Mouse (Mus musculus): ENCODE measurements around the gene 4930590J08Rik. TPM values are rescaled to one million over a fixed set of nuclear protein-coding genes. Genes with fewer than 3 reads are reported as not detected.
A peak's percentile ranks its signal among the peaks of the same experiment; 100 is the strongest.

The 4930590J08Rik gene
- polyA plus RNA-seq, 1 experiment from 2014 or later: 0.35 TPM

GRCm38 (mm10) chr6:91883859-91884258 is 18.8 kb upstream of the 4930590J08Rik start:
- no peak for DNase-seq (ENCODE audit: low spot score)
- Histone ChIP-seq H3K9ac (replicated peaks; ENCODE audit: low read length) (no peak overlapping the region), H3K4me1 (ENCODE audit: control insufficient read depth, insufficient read depth, low read length) (no peaks in the 10 kb centered on the region), H3K4me2 (ENCODE audit: low read depth, low read length) (no peak overlapping the region), H3K27me3 (ENCODE audit: control insufficient read depth, insufficient read depth, low read length) (no peaks in the 10 kb centered on the region), H3K36me3 (replicated peaks; ENCODE audit: control insufficient read depth, insufficient read depth, low read depth, low read length) (peaks cover 14% of the 10 kb centered on the region), H3K9me3 (replicated peaks; ENCODE audit: control insufficient read depth, low read length) (no peaks in the 10 kb centered on the region), H3K27ac (replicated peaks; ENCODE audit: low read depth, low read length) (no peak overlapping the region), H3K4me3 (ENCODE audit: low read depth, low read length) (no peak overlapping the region)
- 89% methylated on average over 2 of the region's 2 CpGs for WGBS
- no peak for ATAC-seq (replicated peaks; ENCODE audit: insufficient number of reproducible peaks, low FRiP score, low TSS enrichment, low read depth)

- Histone ChIP-seq H3K9ac (replicated peaks; ENCODE audit: low read length) (no peak overlapping the region), H3K27ac (replicated peaks; ENCODE audit: low read depth, low read length) (no peak overlapping the region), H3K4me1 (ENCODE audit: control insufficient read depth, insufficient read depth, low read length) (no peaks in the 10 kb centered on the region), H3K4me2 (ENCODE audit: low read depth, low read length) (no peak overlapping the region), H3K4me3 (ENCODE audit: low read depth, low read length) (no peak overlapping the region), H3K36me3 (replicated peaks; ENCODE audit: control insufficient read depth, insufficient read depth, low read depth, low read length) (peaks cover 13% of the 10 kb centered on the region), H3K27me3 (ENCODE audit: control insufficient read depth, insufficient read depth, low read length) (no peaks in the 10 kb centered on the region), H3K9me3 (replicated peaks; ENCODE audit: control insufficient read depth, low read length) (no peaks in the 10 kb centered on the region)
- WGBS: 87% methylated on average over 3 of the region's 3 CpGs
- ATAC-seq (replicated peaks; ENCODE audit: insufficient number of reproducible peaks, low FRiP score, low TSS enrichment, low read depth) (no peak), DNase-seq (ENCODE audit: low spot score) (no peak)
These were observed 13.2 kb upstream of the 4930590J08Rik start for GRCm38 (mm10) chr6:91889255-91889906.

GRCm38 (mm10) chr6:91890615-91891014 is 12.0 kb upstream of the 4930590J08Rik start:
- no peaks in the 10 kb centered on the region for H3K4me1 ChIP-seq (ENCODE audit: control insufficient read depth, insufficient read depth, low read length)
- peaks cover 16% of the 10 kb centered on the region for H3K36me3 ChIP-seq (replicated peaks; ENCODE audit: control insufficient read depth, insufficient read depth, low read depth, low read length)
- no peak overlapping the region for H3K27ac ChIP-seq (replicated peaks; ENCODE audit: low read depth, low read length)
- no peak overlapping the region for H3K4me3 ChIP-seq (ENCODE audit: low read depth, low read length)
- no peak overlapping the region for H3K4me2 ChIP-seq (ENCODE audit: low read depth, low read length)
- H3K9me3 ChIP-seq (replicated peaks; ENCODE audit: control insufficient read depth, low read length): no peaks in the 10 kb centered on the region
- no peak for DNase-seq (ENCODE audit: low spot score)
- H3K27me3 ChIP-seq (ENCODE audit: control insufficient read depth, insufficient read depth, low read length): no peaks in the 10 kb centered on the region
- ATAC-seq (replicated peaks; ENCODE audit: insufficient number of reproducible peaks, low FRiP score, low TSS enrichment, low read depth): no peak
- no peak overlapping the region for H3K9ac ChIP-seq (replicated peaks; ENCODE audit: low read length)
- WGBS: 90% methylated on average over 5 of the region's 5 CpGs

GRCm38 (mm10) chr6:91891776-91892175 is 10.8 kb upstream of the 4930590J08Rik start:
- no peak for ATAC-seq (replicated peaks; ENCODE audit: insufficient number of reproducible peaks, low FRiP score, low TSS enrichment, low read depth)
- Histone ChIP-seq H3K4me2 (ENCODE audit: low read depth, low read length) (no peak overlapping the region), H3K4me1 (ENCODE audit: control insufficient read depth, insufficient read depth, low read length) (no peaks in the 10 kb centered on the region), H3K27me3 (ENCODE audit: control insufficient read depth, insufficient read depth, low read length) (no peaks in the 10 kb centered on the region), H3K9me3 (replicated peaks; ENCODE audit: control insufficient read depth, low read length) (no peaks in the 10 kb centered on the region), H3K27ac (replicated peaks; ENCODE audit: low read depth, low read length) (no peak overlapping the region), H3K9ac (replicated peaks; ENCODE audit: low read length) (no peak overlapping the region), H3K4me3 (ENCODE audit: low read depth, low read length) (no peak overlapping the region), H3K36me3 (replicated peaks; ENCODE audit: control insufficient read depth, insufficient read depth, low read depth, low read length) (peaks cover 12% of the 10 kb centered on the region)
- DNase-seq (ENCODE audit: low spot score): no peak
- 94% methylated on average over 2 of the region's 2 CpGs for WGBS

GRCm38 (mm10) chr6:91896783-91897182 is 5.8 kb upstream of the 4930590J08Rik start:
- H3K36me3 ChIP-seq (replicated peaks; ENCODE audit: control insufficient read depth, insufficient read depth, low read depth, low read length): peaks cover 8% of the 10 kb centered on the region
- H3K9ac ChIP-seq (replicated peaks; ENCODE audit: low read length): no peak overlapping the region
- no peak overlapping the region for H3K27ac ChIP-seq (replicated peaks; ENCODE audit: low read depth, low read length)
- ATAC-seq (replicated peaks; ENCODE audit: insufficient number of reproducible peaks, low FRiP score, low TSS enrichment, low read depth): no peak
- no peak for DNase-seq (ENCODE audit: low spot score)
- no peaks in the 10 kb centered on the region for H3K9me3 ChIP-seq (replicated peaks; ENCODE audit: control insufficient read depth, low read length)
- no peaks in the 10 kb centered on the region for H3K4me1 ChIP-seq (ENCODE audit: control insufficient read depth, insufficient read depth, low read length)
- 94% methylated on average over 3 of the region's 3 CpGs for WGBS
- H3K27me3 ChIP-seq (ENCODE audit: control insufficient read depth, insufficient read depth, low read length): no peaks in the 10 kb centered on the region
- no peak overlapping the region for H3K4me2 ChIP-seq (ENCODE audit: low read depth, low read length)
- H3K4me3 ChIP-seq (ENCODE audit: low read depth, low read length): no peak overlapping the region

- H3K4me1 ChIP-seq (ENCODE audit: control insufficient read depth, insufficient read depth, low read length): no peaks in the 10 kb centered on the region
- H3K27me3 ChIP-seq (ENCODE audit: control insufficient read depth, insufficient read depth, low read length): no peaks in the 10 kb centered on the region
- no peak overlapping the region for H3K4me3 ChIP-seq (ENCODE audit: low read depth, low read length)
- WGBS: 43% methylated on average over 5 of the region's 5 CpGs
- DNase-seq (ENCODE audit: low spot score): peak; percentile 91
- no peak overlapping the region for H3K9ac ChIP-seq (replicated peaks; ENCODE audit: low read length)
- H3K27ac ChIP-seq (replicated peaks; ENCODE audit: low read depth, low read length): no peak overlapping the region
- H3K4me2 ChIP-seq (ENCODE audit: low read depth, low read length): no peak overlapping the region
- peaks cover 2% of the 10 kb centered on the region; the same call in 1 of the 2 replicates for H3K36me3 ChIP-seq (replicated peaks; ENCODE audit: control insufficient read depth, insufficient read depth, low read depth, low read length)
- no peak for ATAC-seq (replicated peaks; ENCODE audit: insufficient number of reproducible peaks, low FRiP score, low TSS enrichment, low read depth)
- H3K9me3 ChIP-seq (replicated peaks; ENCODE audit: control insufficient read depth, low read length): no peaks in the 10 kb centered on the region
These were observed 1.1 kb upstream of the 4930590J08Rik start for GRCm38 (mm10) chr6:91901505-91901904.

- WGBS: 90% methylated on average over 10 of the region's 10 CpGs
- Histone ChIP-seq H3K4me1 (ENCODE audit: control insufficient read depth, insufficient read depth, low read length) (no peaks in the 10 kb centered on the region), H3K9me3 (replicated peaks; ENCODE audit: control insufficient read depth, low read length) (no peaks in the 10 kb centered on the region), H3K36me3 (replicated peaks; ENCODE audit: control insufficient read depth, insufficient read depth, low read depth, low read length) (no peaks in the 10 kb centered on the region), H3K4me3 (ENCODE audit: low read depth, low read length) (no peak overlapping the region), H3K27me3 (ENCODE audit: control insufficient read depth, insufficient read depth, low read length) (no peaks in the 10 kb centered on the region), H3K4me2 (ENCODE audit: low read depth, low read length) (no peak overlapping the region), H3K9ac (replicated peaks; ENCODE audit: low read length) (no peak overlapping the region), H3K27ac (replicated peaks; ENCODE audit: low read depth, low read length) (no peak overlapping the region)
- ATAC-seq (replicated peaks; ENCODE audit: insufficient number of reproducible peaks, low FRiP score, low TSS enrichment, low read depth) (no peak), DNase-seq (ENCODE audit: low spot score) (no peak)
These were observed 11.4 kb downstream of the 4930590J08Rik start for GRCm38 (mm10) chr6:91914011-91914410.

GRCm38 (mm10) chr6:91917286-91917685 is 14.7 kb downstream of the 4930590J08Rik start:
- Histone ChIP-seq H3K4me1 (ENCODE audit: control insufficient read depth, insufficient read depth, low read length) (no peaks in the 10 kb centered on the region), H3K4me2 (ENCODE audit: low read depth, low read length) (no peak overlapping the region), H3K36me3 (replicated peaks; ENCODE audit: control insufficient read depth, insufficient read depth, low read depth, low read length) (no peaks in the 10 kb centered on the region), H3K9me3 (replicated peaks; ENCODE audit: control insufficient read depth, low read length) (no peaks in the 10 kb centered on the region), H3K4me3 (ENCODE audit: low read depth, low read length) (no peak overlapping the region), H3K27ac (replicated peaks; ENCODE audit: low read depth, low read length) (no peak overlapping the region), H3K9ac (replicated peaks; ENCODE audit: low read length) (no peak overlapping the region), H3K27me3 (ENCODE audit: control insufficient read depth, insufficient read depth, low read length) (no peaks in the 10 kb centered on the region)
- WGBS: 43% methylated on average over 4 of the region's 4 CpGs
- ATAC-seq (replicated peaks; ENCODE audit: insufficient number of reproducible peaks, low FRiP score, low TSS enrichment, low read depth) (no peak), DNase-seq (ENCODE audit: low spot score) (no peak)

Measured in embryonic facial prominence, embryonic 11.5 days (tissue).